Mouse (Mus musculus) adrenal gland, postnatal 10 days (tissue): ENCODE data around the gene Ccdc85c. TPM values are rescaled to one million over a fixed set of nuclear protein-coding genes. Genes with fewer than 3 reads are reported as not detected.

ENCODE experiments used
- DNase-seq: peaks from one replicate; pipeline ENCODE4 v3.0.0; 2021; ENCODE audit warnings: mixed read lengths
- total RNA-seq, 2 experiments: library from RNA; stranded (reverse); gene quantifications; 2 replicates each; pipeline ENCODE4 v1.2.3; 2021

The Ccdc85c gene
- total RNA-seq, 2 experiments from 2014 or later, result 19.8 to 22.1 TPM

GRCm38 (mm10) chr12:108269699-108270098 is 5.5 kb downstream of the Ccdc85c start:
- DNase-seq, result no peak

DNA sequence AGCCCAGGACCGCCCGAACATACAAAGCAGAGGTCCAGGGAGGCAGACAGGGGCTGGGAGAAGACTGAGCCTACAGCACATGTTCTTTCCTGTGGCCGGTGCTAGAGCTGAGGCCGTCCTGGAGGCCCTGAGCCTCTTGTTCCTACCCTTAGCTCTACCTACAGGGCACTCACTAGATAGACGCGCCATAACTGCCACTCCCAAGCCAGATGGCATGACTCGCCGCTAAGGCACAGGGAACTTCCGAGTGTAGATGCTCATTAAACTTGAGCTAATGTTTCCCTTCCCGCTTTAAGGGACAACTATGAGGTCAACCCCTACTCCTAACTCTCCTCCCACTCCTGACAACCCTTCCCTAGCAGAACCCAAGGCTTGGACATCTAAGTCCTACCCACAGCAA is 6.3 kb downstream of the Ccdc85c start:
- no peak for DNase-seq

- no peak for DNase-seq
Observed at GRCm38 (mm10) chr12:108267653-108268052, 7.6 kb downstream of the Ccdc85c start.

DNA sequence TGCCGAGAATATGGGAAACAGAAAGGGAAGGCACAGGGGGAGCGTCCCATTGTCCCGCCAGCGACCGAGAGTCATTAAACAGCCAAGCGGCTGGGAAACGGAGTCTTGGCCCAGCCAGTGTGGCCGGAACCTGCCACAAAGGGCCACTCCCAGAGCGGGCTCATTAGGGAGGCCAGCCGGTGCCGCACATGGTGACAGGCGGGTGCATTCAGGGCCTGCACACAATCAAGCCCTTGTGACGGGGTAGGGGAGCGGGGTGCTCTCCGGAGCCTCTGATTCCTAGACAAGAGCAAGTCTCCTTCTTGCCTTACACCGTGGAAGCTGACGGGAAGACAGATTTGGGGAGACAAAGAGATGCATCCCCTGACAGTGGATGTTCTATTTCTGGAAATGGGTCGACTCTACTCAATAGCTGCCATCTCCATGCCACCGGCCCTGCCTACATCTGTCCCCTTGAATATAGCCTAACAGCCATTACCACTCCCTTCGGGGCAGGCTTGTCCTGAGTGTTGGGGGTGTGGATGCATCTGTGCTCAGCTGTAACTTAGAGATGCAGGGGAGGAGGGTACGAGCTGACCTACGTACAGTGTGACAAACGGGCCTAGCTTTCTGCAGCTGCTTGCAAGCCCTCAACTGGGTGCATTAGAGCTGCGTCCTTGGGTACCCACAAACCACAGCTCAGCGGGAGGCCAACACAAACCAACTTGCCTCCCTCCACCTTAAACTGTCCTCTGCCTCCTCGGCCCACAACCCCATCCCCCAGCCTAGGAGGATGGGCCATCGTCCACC is 9.2 kb downstream of the Ccdc85c start:
- peak; percentile 41 for DNase-seq

GRCm38 (mm10) chr12:108264918-108265317 is 10.3 kb downstream of the Ccdc85c start:
- DNase-seq, result no peak

DNA sequence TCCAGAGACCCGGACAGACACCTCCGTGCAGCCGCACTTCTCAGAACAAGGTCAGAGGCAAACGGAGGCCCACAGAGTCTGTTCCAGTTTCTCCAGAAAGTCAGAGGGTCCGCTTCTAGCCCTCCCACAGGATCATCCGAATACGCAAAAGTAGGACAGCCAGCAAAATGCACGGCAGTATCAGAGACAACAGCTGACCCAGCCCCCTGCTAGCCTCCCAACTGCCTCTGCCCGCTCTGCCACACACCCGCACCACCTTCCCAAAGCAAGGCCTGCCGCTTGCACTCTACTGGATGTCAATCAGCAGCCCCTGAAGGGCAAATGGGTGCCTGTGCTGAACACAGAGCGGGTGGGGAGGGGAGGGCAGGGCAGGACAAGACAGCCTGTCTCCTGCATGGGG is 14.3 kb downstream of the Ccdc85c start:
- no peak for DNase-seq

- DNase-seq, result no peak
Observed at GRCm38 (mm10) chr12:108259322-108260049, 15.7 kb downstream of the Ccdc85c start.

- DNase-seq, result no peak
Observed at GRCm38 (mm10) chr12:108256734-108257133, 18.5 kb downstream of the Ccdc85c start.

DNA sequence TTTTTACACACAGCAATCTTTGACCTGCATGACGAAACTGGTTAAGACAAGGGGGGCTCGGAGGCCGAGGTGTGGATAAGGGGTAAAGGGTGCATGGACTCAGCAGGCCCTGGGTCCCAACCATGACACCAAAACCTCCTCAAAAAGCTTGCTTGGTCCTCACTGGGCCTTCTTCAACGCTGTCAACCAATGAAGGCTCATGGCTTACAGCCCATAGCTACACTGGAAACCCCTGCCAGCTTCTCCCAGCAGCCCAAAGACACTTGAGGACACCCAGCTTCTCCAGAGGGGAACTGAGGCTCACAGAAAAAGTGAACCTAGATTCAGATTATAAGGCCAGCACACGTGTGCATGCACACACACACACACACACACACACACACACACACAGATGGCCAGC is 19.3 kb downstream of the Ccdc85c start:
- DNase-seq, result no peak

DNA sequence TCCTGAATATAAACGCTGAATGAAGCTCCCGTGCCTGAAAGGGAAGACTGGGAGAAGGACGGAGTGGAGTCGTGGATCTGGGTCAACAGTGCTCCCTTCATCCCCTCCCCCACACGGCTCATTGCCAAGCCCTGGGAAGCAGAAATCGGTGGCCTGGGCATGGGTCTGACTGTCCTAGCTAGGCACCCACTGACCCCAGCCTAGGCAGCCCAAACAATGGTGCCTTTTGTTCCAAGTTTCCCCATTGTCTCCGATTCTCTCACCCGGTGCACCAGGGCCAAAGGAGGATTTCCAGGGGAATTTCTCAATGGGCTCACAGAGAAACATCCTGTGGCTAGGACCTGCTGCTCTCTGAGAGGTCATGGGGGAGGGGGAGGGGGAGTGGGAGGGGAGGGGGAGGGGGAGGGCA is 19.7 kb downstream of the Ccdc85c start:
- peak; percentile 70 for DNase-seq

- DNase-seq, result no peak
Observed at GRCm38 (mm10) chr12:108253042-108253441, 22.2 kb downstream of the Ccdc85c start.

DNA sequence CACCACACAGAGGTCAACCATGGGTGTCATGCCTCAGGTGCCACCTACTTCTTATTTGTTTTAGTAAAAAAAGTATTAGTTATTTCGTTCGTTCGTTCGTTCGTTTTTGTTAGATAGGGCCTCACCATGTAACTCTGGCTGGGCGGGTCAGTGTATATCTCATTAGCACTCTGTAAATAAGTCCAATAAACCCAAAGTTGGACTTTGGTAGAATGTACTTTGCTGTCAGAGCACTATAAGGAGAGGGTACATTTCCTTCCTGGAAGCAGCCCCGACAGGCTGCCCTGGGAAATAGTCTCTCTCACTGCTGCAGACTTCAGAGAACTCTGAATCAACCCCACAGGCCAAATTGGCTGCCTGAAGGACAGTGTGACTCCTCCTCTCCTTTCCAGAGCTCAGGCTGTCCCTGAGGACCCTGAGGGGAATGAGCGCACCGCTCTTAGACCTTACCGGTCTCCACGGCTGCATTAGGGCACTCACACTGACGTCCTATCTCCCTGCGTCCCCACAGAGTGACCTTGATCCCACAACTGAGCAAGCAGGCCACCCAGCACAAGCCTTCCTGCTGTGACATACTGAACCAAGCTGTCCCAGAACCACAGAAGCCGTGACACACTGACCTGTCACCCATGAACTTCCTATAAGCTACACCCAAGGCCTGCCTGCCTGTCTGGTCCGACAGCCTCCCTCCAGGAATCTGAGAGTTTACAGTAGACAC is 23.2 kb downstream of the Ccdc85c start:
- DNase-seq, result peak; percentile 63

GRCm38 (mm10) chr12:108251034-108251792 is 24.0 kb downstream of the Ccdc85c start:
- no peak for DNase-seq

GRCm38 (mm10) chr12:108249522-108249921 is 25.7 kb downstream of the Ccdc85c start:
- peak; percentile 89 for DNase-seq

DNA sequence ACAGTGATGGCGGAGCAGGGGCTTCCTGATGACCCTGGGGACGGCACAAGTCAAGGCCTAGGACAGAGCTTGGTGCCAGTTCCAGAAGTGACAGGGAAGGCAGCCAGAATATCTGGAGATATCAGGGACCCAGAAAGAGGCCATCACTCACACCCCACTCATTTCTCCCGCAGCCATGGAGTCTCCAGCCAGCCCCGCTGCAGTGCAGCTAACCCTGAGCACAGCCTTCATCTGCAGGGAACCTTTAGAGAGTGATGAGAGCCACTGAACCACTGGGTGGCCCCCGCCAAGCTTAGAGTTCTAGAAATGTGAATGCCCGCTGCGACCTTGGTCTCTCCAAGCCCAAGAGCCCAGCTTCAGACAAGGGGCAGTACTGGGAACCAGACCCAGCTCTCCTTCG is 26.2 kb downstream of the Ccdc85c start:
- DNase-seq, result peak; percentile 54

- DNase-seq, result no peak
Observed at GRCm38 (mm10) chr12:108246759-108247500, 28.3 kb downstream of the Ccdc85c start.

GRCm38 (mm10) chr12:108245579-108245978 is 29.6 kb downstream of the Ccdc85c start:
- no peak for DNase-seq

GRCm38 (mm10) chr12:108244778-108245177 is 30.4 kb downstream of the Ccdc85c start:
- peak; percentile 86 for DNase-seq

GRCm38 (mm10) chr12:108242243-108242745 is 32.9 kb downstream of the Ccdc85c start:
- DNase-seq, result no peak

DNA sequence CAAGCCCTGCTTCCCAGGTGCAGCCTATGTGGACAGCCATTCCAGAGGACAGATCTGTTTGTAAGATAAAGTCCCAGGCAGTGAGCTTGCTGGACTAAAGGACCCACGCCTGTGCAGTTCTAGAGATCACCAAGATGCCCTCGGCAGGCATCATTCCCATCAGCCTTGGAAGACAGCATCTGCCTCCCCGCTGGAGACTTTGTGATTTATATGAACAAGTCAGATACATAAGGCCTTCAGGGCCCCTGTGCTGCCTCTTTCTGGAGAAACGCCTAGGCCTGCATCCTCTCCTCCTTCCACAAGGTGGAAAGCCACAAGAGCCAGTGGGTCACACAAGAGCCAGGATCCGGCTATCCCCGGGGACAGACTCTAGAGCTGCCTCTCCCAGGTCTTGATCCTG is 33.6 kb downstream of the Ccdc85c start:
- no peak for DNase-seq

DNA sequence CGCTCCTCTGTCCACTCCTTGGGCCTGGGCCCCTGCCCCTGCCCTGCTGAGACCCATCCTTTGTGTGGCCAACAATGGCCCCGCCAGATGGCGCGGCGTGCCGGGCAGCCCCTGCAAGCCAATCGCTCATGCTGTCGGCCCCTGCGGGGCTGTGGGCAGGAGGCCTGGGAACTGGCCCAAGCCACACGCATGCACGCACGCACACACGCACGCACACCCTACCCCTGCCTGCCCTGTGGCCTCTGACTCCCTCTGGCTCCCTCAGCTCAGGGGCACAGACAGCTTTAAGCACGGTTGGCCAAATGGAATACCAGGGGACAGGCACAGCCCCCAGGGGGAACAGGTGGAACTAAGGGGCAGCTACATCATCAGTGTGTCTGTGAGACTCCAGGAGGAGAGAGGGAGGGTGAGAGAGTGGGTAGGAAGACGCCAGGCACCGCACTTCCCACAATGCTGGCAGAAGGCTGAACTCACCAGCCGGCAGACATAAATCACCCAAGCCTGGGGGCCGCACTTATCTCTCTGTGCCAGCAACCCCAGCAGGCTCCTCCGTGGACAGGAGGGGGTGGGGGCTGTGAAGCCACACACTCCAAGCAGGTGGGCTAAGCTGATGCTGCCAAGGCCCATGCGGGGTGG is 34.2 kb downstream of the Ccdc85c start:
- DNase-seq, result peak; percentile 56
